Mouse (Mus musculus) thymus, adult 2 months (tissue): ENCODE results near the gene 2210408I21Rik. TPM values are rescaled to one million over a fixed set of nuclear protein-coding genes. Genes with fewer than 3 reads are reported as not detected.

ENCODE experiments used
- DNase-seq: peaks from one replicate; pipeline ENCODE4 v3.0.0; 2021
- H3K27ac ChIP-seq: fragments of 200-500 bp; 2 replicates; pipeline ENCODE4 v1.5.1; 2012; ENCODE audit warnings: low read length, control low read depth; ENCODE audit not compliant: control insufficient read depth, insufficient read depth
- H3K27me3 ChIP-seq: fragments of 200-500 bp; 2 replicates; pipeline ENCODE4 v1.6.1; 2012; ENCODE audit warnings: mild to moderate bottlenecking, low read length, moderate library complexity, mixed read lengths; ENCODE audit not compliant: control insufficient read depth, insufficient read depth
- H3K36me3 ChIP-seq: fragments of 200-500 bp; 2 replicates; pipeline ENCODE4 v1.6.1; 2012; ENCODE audit warnings: mild to moderate bottlenecking, low read length, moderate library complexity; ENCODE audit not compliant: control insufficient read depth, insufficient read depth
- H3K4me1 ChIP-seq: fragments of 200-500 bp; replicated peaks from 2 replicates; pipeline ENCODE4 v1.6.1; 2012; ENCODE audit warnings: low read length; ENCODE audit not compliant: control insufficient read depth, insufficient read depth
- H3K4me3 ChIP-seq: fragments of 200-500 bp; 2 replicates; pipeline ENCODE4 v1.5.1; 2012; ENCODE audit warnings: mild to moderate bottlenecking, low read length, control low read depth, moderate library complexity; ENCODE audit not compliant: control insufficient read depth, insufficient read depth
- CTCF ChIP-seq: fragments of 200-500 bp; IDR thresholded peaks from 2 replicates; pipeline ENCODE4 v1.5.1; 2012; ENCODE audit warnings: mild to moderate bottlenecking, control low read depth, low read length, moderate library complexity, borderline replicate concordance; ENCODE audit not compliant: control insufficient read depth, poor library complexity, insufficient read depth; ENCODE audit errors: extremely low read depth
- POLR2A ChIP-seq: fragments of 200-500 bp; IDR thresholded peaks from 2 replicates; pipeline ENCODE4 v1.6.1; 2012; ENCODE audit warnings: mild to moderate bottlenecking, low read length, control low read depth, moderate library complexity; ENCODE audit not compliant: control insufficient read depth, poor library complexity, insufficient read depth; ENCODE audit errors: extremely low read depth
- WGBS: fragments of 180-500 bp; shearing (Covaris S2); methylation state at CpG from one replicate; pipeline ENCODE4 v1.1.7; 2018; 5-methylcytosine and 5-hydroxymethylcytosine counted together
- polyA plus RNA-seq: library from polyadenylated mRNA; depleted of rRNA; stranded (reverse); fragments of >200 nt; gene quantifications from 2 replicates; pipeline ENCODE4 v1.2.3, GENCODE M21; 2012

2210408I21Rik gene
- polyA plus RNA-seq, 1 experiment = 0.35 TPM

GRCm38 (mm10) chr13:77398477-77398876 lies 263.1 kb downstream of the 2210408I21Rik start:
- Histone ChIP-seq H3K27me3 (no peaks in the 10 kb centered on the region), H3K27ac (no peak overlapping the region), H3K36me3 (no peaks in the 10 kb centered on the region), H3K4me1 (no peaks in the 10 kb centered on the region), H3K4me3 (no peak overlapping the region)
- TF ChIP-seq CTCF (no peak), POLR2A (no peak)
- whole genome bisulfite sequencing = 94% methylated on average over 3 of the region's 3 CpGs
- DNase-seq = no peak

- H3K27me3 ChIP-seq = no peaks in the 10 kb centered on the region
- no peaks in the 10 kb centered on the region for H3K4me1 ChIP-seq
- no peaks in the 10 kb centered on the region for H3K36me3 ChIP-seq
- WGBS = 88% methylated on average over 2 of the region's 2 CpGs
- DNase-seq = no peak
- TF ChIP-seq POLR2A (no peak), CTCF (no peak)
- no peak overlapping the region for H3K27ac ChIP-seq
- H3K4me3 ChIP-seq = no peak overlapping the region
Measured at GRCm38 (mm10) chr13:77400762-77401161, 265.4 kb downstream of the 2210408I21Rik start.

GRCm38 (mm10) chr13:77408530-77408929 lies 273.2 kb downstream of the 2210408I21Rik start:
- no peaks in the 10 kb centered on the region for H3K36me3 ChIP-seq
- no peak overlapping the region for H3K27ac ChIP-seq
- no peak overlapping the region for H3K4me3 ChIP-seq
- H3K27me3 ChIP-seq = no peaks in the 10 kb centered on the region
- no peaks in the 10 kb centered on the region for H3K4me1 ChIP-seq
- no peak for DNase-seq
- 75% methylated on average over 3 of the region's 3 CpGs for WGBS
- TF ChIP-seq POLR2A (no peak), CTCF (no peak)

- no peak overlapping the region for H3K27ac ChIP-seq
- DNase-seq = no peak
- no peaks in the 10 kb centered on the region for H3K27me3 ChIP-seq
- no peaks in the 10 kb centered on the region for H3K4me1 ChIP-seq
- H3K4me3 ChIP-seq = no peak overlapping the region
- no peaks in the 10 kb centered on the region for H3K36me3 ChIP-seq
- 87% methylated on average over 2 of the region's 2 CpGs for WGBS
- no peak for TF ChIP-seq POLR2A
- no peak for TF ChIP-seq CTCF
Measured at GRCm38 (mm10) chr13:77409804-77410203, 274.5 kb downstream of the 2210408I21Rik start.

GRCm38 (mm10) chr13:77412829-77413228 lies 277.5 kb downstream of the 2210408I21Rik start:
- DNase-seq = no peak
- 86% methylated on average over 2 of the region's 2 CpGs for WGBS
- Histone ChIP-seq H3K27ac (no peak overlapping the region), H3K4me3 (no peak overlapping the region), H3K27me3 (no peaks in the 10 kb centered on the region), H3K4me1 (no peaks in the 10 kb centered on the region), H3K36me3 (no peaks in the 10 kb centered on the region)
- no peak for TF ChIP-seq CTCF

DNA sequence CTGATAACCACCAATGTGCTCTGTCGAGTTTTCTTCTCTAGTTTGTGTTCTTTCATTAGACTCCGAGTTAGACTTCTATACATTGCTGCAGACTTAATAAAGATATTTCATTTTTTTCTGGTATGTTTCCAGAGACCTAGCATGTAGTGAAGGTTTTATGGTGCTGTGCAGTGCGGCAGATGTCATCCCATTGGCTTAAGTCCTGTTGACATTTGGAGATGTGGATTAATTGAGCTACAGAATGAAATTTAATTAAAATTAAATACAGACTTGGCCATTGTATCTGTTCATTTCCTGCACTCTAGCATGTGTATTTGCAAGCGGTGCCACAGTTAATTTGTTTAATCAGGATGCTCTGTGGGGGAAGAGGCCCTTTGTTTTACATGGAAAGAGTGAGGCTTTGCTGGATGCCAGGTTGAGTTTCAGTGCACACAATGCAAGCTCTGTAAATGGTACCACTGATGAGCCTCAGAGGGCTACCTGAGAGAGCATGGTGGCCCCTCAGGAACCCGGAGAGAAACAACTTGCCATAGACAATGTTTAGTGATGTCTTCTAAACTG lies 314.7 kb downstream of the 2210408I21Rik start:
- no peak for TF ChIP-seq POLR2A
- no peak for TF ChIP-seq CTCF
- WGBS = 95% methylated on average over 5 of the region's 5 CpGs

DNA sequence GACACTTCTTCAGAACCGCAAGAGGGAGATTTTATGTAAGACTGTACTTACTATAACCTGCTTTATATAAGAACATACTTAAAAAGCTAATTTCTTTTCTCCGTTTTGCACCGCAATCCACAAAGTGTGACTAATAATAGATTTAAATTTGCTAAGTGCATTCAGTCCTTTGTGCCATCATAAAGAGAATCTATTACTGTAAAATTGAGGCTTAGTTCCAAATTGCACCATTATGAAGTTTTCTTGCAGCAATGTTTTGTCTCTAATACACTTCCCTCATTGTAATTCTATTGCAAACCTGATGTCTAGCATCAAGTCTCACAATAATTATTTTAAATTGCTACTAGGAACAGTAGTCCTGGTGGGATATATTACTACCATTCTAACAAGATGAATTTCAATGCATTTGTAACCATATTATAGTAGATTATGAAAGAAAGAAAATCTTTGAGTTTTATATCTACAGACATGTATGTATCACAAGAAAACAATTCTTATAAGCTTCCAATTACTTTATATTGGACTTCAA lies 334.8 kb downstream of the 2210408I21Rik start:
- no peak overlapping the region for H3K27ac ChIP-seq
- no peak overlapping the region for H3K4me3 ChIP-seq
- DNase-seq = no peak
- H3K4me1 ChIP-seq = no peaks in the 10 kb centered on the region
- no peaks in the 10 kb centered on the region for H3K27me3 ChIP-seq
- TF ChIP-seq CTCF (no peak), POLR2A (no peak)
- 93% methylated on average over 3 of the region's 3 CpGs for WGBS
- H3K36me3 ChIP-seq = no peaks in the 10 kb centered on the region

More for the DNA sequence above, 314.7 kb downstream of the 2210408I21Rik start:
- Histone ChIP-seq H3K27ac (no peak overlapping the region), H3K4me3 (no peak overlapping the region), H3K27me3 (no peaks in the 10 kb centered on the region), H3K4me1 (no peaks in the 10 kb centered on the region), H3K36me3 (no peaks in the 10 kb centered on the region)
- DNase-seq = no peak
